Mouse (Mus musculus) CH12.LX (cell line): ENCODE results near the gene Ube2n.

Experiments
- CTCF ChIP-seq, 2 experiments: IDR thresholded peaks in 1 of 2; conservative IDR thresholded peaks in 1 of 2; 2 replicates each; pipeline ENCODE4 v1.5.1; 2011 to 2012; ENCODE audit warnings: low read depth in 2 of 2, low read length in 2 of 2, improper control_type of control experiment in 1 of 2, inconsistent platforms in 1 of 2, mild to moderate bottlenecking in 1 of 2, moderate library complexity in 1 of 2
- E2F4 ChIP-seq: IDR thresholded peaks from 2 replicates; pipeline ENCODE4 v1.6.1; 2011; ENCODE audit warnings: low read depth, low read length, improper control_type of control experiment; ENCODE audit not compliant: insufficient replicate concordance
- ETS1 ChIP-seq: conservative IDR thresholded peaks from 2 replicates; pipeline ENCODE4 v1.6.1; 2012; ENCODE audit warnings: low read depth, mild to moderate bottlenecking, inconsistent platforms, low read length, improper control_type of control experiment, moderate library complexity
- JUN ChIP-seq: IDR thresholded peaks from 2 replicates; pipeline ENCODE4 v1.6.1; 2011; ENCODE audit warnings: low read depth, mild to moderate bottlenecking, low read length, improper control_type of control experiment, moderate library complexity; ENCODE audit not compliant: insufficient read depth
- POLR2A ChIP-seq: IDR thresholded peaks from 2 replicates; pipeline ENCODE4 v1.6.1; 2011; ENCODE audit warnings: low read depth, mild to moderate bottlenecking, improper control_type of control experiment, low read length
- USF2 ChIP-seq: conservative IDR thresholded peaks from 2 replicates; pipeline ENCODE4 v1.6.1; 2011; ENCODE audit warnings: low read depth, low read length, improper control_type of control experiment

- TF ChIP-seq POLR2A = no peak
- TF ChIP-seq CTCF (conservative IDR thresholded peaks at IDR 0.05 in 1 of 2, IDR thresholded peaks at IDR 0.05 in 1 of 2; ENCODE audit: low read depth in 2 of 2, low read length in 2 of 2) = no peak; a peak in 1 of 4 replicates
- TF ChIP-seq JUN = no peak
- TF ChIP-seq USF2 = no peak
- no peak for TF ChIP-seq E2F4
- TF ChIP-seq ETS1 = no peak
Observed at GRCm38 (mm10) chr10:95535399-95536221, 20.7 kb downstream of the Ube2n start.
